Mouse (Mus musculus) midbrain, embryonic 11.5 days (tissue): ENCODE results near the gene 2210016L21Rik. TPM values are rescaled to one million over a fixed set of nuclear protein-coding genes. Genes with fewer than 3 reads are reported as not detected.
A peak's percentile ranks its signal among the peaks of the same experiment; 100 is the strongest.

Experiments used
- ATAC-seq: fragments of 200-750 bp; cut with Nextera tagmentation; 2 replicates; pipeline ENCODE4 v1.8.0; 2017; ENCODE audit warnings: moderate TSS enrichment, moderate library complexity; ENCODE audit not compliant: low FRiP score
- DNase-seq: peaks from one replicate; pipeline ENCODE4 v3.0.0; 2015; ENCODE audit warnings: low spot score; ENCODE audit errors: missing footprints
- H3K27ac ChIP-seq: fragments of 300-500 bp; sonication (generic); 2 replicates; pipeline ENCODE4 v1.5.1; 2014; ENCODE audit warnings: low read depth, low read length
- H3K27me3 ChIP-seq: fragments of 300-500 bp; sonication (generic); 2 replicates; pipeline ENCODE4 v1.6.1; 2014; ENCODE audit warnings: mild to moderate bottlenecking, low read length, moderate library complexity, mixed read lengths; ENCODE audit not compliant: control insufficient read depth, insufficient read depth
- H3K36me3 ChIP-seq: fragments of 300-500 bp; sonication (generic); 2 replicates; pipeline ENCODE4 v1.6.1; 2014; ENCODE audit warnings: mild to moderate bottlenecking, low read length, moderate library complexity, mixed read lengths; ENCODE audit not compliant: control insufficient read depth, insufficient read depth
- H3K4me1 ChIP-seq: fragments of 300-500 bp; sonication (generic); 2 replicates; pipeline ENCODE4 v1.6.1; 2014; ENCODE audit warnings: low read length; ENCODE audit not compliant: control insufficient read depth, insufficient read depth
- H3K4me2 ChIP-seq: fragments of 300-500 bp; sonication (generic); 2 replicates; pipeline ENCODE4 v1.6.1; 2014; ENCODE audit warnings: mild to moderate bottlenecking, moderate library complexity
- H3K4me3 ChIP-seq: fragments of 300-500 bp; sonication (generic); 2 replicates; pipeline ENCODE4 v1.5.1; 2014; ENCODE audit warnings: low read depth, low read length
- H3K9ac ChIP-seq: fragments of 300-500 bp; sonication (generic); 2 replicates; pipeline ENCODE4 v1.6.1; 2014; ENCODE audit warnings: low read length
- H3K9me3 ChIP-seq: fragments of 300-500 bp; sonication (generic); 2 replicates; pipeline ENCODE4 v1.6.1; 2016; ENCODE audit warnings: low read length; ENCODE audit not compliant: control insufficient read depth
- WGBS: fragments of 180-500 bp; shearing (Covaris S2); extraction: QIAGEN DNeasy Blood & Tissue Kit; methylation state at CpG from one replicate; pipeline ENCODE4 v1.1.7; 2014; 5-methylcytosine and 5-hydroxymethylcytosine counted together
- polyA plus RNA-seq: library from polyadenylated mRNA; unstranded; fragments of >200 nt; fragmentation: Nextera tagmentation; extraction: Ambion mirVana; gene quantifications from 2 replicates; pipeline ENCODE4 v1.2.1, GENCODE M21; 2014

2210016L21Rik gene
- polyA plus RNA-seq, 1 experiment from 2014 or later: 43.5 TPM

DNA sequence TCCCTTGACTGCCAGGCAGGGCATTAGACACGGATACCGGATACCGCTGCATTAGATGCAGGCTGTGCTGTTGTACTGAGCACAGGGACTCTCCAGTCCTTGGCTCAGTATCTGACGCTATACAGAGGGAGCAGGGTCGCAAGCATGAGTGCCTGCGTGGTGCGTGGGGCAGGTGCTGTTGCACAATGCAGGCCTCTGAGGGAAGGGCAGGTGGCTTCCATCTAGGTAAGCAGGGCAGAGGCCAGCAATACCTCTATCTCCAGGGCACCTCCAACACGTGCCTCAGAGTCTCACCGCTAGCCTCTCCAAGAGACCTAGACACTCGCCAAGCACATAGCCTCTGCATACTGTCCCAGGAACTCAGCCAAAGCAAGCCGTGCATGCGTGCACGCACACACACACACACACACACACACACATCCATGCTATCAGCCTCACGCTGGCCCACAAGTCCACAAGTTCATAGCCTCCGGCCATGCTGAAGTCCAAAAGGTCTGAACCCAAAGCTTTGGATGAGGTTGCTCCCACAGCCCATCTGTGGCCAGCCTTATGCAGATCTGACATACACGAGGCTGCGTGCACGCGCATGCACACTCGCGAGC, 9.4 kb downstream of the 2210016L21Rik start:
- H3K4me2 ChIP-seq: no peak overlapping the region
- no peaks in the 10 kb centered on the region for H3K9me3 ChIP-seq
- H3K27ac ChIP-seq: no peak overlapping the region
- H3K4me3 ChIP-seq: no peak overlapping the region
- H3K27me3 ChIP-seq: no peaks in the 10 kb centered on the region
- H3K36me3 ChIP-seq: peaks cover 17% of the 10 kb centered on the region
- WGBS: 88% methylated on average over 21 of the region's 21 CpGs
- DNase-seq (peak; percentile 67), ATAC-seq (no peak)
- no peak overlapping the region for H3K9ac ChIP-seq
- no peaks in the 10 kb centered on the region for H3K4me1 ChIP-seq

- Histone ChIP-seq H3K4me2 (no peak overlapping the region), H3K27me3 (no peaks in the 10 kb centered on the region), H3K4me3 (no peak overlapping the region), H3K9ac (no peak overlapping the region), H3K9me3 (no peaks in the 10 kb centered on the region), H3K36me3 (0 out of 2 replicates have a peak, but pooled peaks cover 3% of the 10 kb centered on the region), H3K27ac (no peak overlapping the region), H3K4me1 (no peaks in the 10 kb centered on the region)
- ATAC-seq (no peak), DNase-seq (peak; percentile 47)
- WGBS: 89% methylated on average over 14 of the region's 14 CpGs
These were observed 11.4 kb downstream of the 2210016L21Rik start for GRCm38 (mm10) chr5:114953326-114953725.

DNA sequence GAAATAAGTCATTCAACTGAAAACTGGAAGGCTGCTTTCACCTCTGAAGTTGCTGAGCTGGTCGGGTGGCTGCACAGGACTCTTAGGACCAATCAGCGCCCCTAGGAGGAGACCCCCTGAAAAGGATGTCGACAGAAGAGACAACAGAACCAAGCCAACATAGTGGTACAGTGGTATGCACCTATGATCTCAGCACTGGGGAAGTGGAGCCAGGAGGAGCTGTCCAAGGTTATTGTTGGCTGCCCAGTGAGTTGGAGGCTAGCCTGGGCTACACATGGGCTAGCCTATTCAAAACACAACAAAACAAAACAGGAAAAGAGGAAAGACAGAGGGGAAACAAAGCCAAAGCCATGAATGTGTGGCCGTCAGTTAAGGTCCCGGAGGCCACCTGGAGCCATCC, 16.1 kb downstream of the 2210016L21Rik start:
- no peaks in the 10 kb centered on the region for H3K27me3 ChIP-seq
- H3K9ac ChIP-seq: no peak overlapping the region
- WGBS: 85% methylated on average over 5 of the region's 5 CpGs
- H3K4me3 ChIP-seq: no peak overlapping the region
- H3K9me3 ChIP-seq: no peaks in the 10 kb centered on the region
- peak; percentile 72 for DNase-seq
- no peak overlapping the region for H3K4me2 ChIP-seq
- H3K27ac ChIP-seq: no peak overlapping the region
- H3K36me3 ChIP-seq: no peaks in the 10 kb centered on the region
- H3K4me1 ChIP-seq: no peaks in the 10 kb centered on the region
- no peak for ATAC-seq

DNA sequence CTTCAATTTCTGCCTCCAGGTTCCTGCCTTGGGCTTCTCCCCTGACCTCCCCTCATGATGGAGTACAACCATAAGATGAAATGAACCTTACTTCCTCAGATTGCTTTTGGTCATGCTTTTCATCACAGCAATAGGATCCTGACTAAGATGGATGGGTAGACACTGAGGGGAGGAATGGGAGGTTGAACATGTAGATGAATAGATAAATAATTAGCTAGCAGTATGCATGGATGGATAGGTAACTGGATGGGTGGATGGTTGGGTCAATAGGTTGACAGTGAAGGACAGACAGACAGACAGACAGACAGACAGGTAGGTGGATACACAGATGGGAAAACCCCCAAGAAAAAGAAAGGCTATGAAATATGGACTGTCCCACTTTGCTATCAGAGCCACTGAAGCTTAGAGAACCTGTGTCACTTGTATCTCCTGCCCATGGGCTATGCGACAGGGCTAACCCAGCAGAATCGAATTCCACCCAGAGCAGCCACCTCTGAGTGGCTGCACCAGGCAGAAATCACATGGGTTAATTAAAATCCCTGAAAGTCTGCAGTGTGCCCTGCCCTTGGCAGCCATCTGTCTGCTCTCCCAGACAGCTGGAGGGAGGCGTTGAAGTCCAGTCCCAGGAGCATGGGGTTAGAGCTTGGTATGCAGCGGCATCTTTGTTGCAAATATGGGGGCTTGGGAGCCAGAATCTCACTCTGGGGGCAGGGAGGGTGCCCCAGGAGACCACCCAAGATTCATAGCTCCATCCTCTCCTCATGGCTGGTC, 19.8 kb downstream of the 2210016L21Rik start:
- ATAC-seq (no peak), DNase-seq (no peak)
- Histone ChIP-seq H3K27ac (no peak overlapping the region), H3K4me3 (no peak overlapping the region), H3K9me3 (no peaks in the 10 kb centered on the region), H3K4me2 (no peak overlapping the region), H3K27me3 (no peaks in the 10 kb centered on the region), H3K4me1 (no peaks in the 10 kb centered on the region), H3K9ac (no peak overlapping the region), H3K36me3 (no peaks in the 10 kb centered on the region)
- WGBS: 71% methylated on average over 4 of the region's 4 CpGs

DNA sequence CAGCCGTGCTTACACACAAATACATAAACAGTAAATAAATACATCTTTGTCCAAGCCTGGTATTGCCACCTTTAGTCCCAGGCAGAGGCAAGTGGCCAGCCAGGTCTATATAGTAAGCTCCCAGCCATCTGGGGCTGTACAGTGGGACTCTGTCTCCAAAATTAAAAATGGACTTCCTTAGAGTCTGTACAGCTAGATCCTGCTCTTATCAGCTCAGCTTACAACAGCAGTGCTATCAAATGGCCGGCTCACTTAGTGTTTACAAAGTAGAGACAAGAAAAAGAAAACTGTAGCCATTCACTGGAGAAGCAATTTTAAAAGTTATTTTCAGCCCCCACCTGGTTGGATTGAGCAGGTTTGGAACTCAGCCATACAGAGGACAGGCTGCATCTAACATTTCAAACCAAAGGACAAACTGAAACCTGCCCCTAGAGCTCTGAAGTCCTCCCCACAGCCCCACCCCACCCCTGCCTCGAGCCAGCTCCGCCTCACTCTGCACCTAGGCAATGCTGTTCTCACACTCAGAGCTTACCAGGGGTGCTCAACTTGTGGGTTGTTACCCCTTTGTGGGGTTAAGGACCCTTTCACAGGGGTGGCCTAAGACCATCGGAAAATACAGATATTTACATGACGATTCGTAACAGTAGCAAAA, 22.5 kb downstream of the 2210016L21Rik start:
- H3K4me2 ChIP-seq: no peak overlapping the region
- H3K4me3 ChIP-seq: no peak overlapping the region
- H3K4me1 ChIP-seq: no peaks in the 10 kb centered on the region
- H3K9ac ChIP-seq: no peak overlapping the region
- DNase-seq (no peak), ATAC-seq (no peak)
- H3K27ac ChIP-seq: no peak overlapping the region
- H3K36me3 ChIP-seq: no peaks in the 10 kb centered on the region
- H3K27me3 ChIP-seq: no peaks in the 10 kb centered on the region
- 71% methylated on average over 7 of the region's 7 CpGs for WGBS
- H3K9me3 ChIP-seq: no peaks in the 10 kb centered on the region

DNA sequence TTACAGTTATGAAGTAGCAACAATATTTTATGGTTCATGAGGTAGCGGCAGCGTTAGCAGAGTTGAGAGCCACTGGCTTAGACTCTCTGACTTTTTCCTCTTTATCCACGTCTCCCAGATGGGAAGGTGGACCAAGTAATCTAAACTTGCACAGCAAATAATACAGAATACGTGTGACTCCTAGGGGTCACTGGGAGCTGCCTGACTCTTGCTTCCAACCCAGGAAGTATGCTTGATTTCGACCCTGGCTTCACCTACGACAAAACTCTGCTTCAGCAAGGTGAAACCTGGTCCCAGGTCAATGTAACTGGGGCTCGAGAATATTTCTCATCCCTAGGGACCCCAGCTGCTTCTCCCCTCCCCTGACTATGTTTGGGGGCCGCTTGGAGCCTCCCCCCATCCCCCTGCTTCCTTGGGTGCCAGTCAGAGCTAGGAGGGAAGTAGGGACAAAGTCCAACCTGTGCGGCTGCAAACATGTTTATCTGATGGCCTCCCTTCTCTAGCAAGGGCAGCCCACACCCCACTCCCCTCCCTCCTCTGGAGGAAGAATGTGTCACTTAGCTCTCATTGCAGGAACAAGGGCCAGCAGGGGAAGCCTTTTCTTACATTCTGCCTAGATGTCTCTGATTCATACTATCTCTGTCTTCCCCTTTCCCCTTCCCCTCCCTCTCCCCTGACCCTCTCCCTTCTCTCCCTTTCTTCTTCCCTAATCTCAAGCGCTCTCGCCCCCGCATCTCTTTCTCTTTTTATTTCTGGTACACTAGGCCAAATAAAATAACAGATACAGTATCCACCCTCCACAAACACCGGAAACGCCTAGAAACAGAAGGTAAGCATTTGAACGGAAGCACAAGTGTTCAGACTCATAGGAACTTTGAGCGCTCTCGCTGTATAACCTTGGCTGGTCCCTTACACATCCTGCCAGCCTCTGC, 23.3 kb downstream of the 2210016L21Rik start:
- ATAC-seq: no peak
- Histone ChIP-seq H3K9ac (no peak overlapping the region), H3K4me1 (no peaks in the 10 kb centered on the region), H3K36me3 (no peaks in the 10 kb centered on the region), H3K4me3 (no peak overlapping the region), H3K27ac (no peak overlapping the region), H3K9me3 (no peaks in the 10 kb centered on the region), H3K4me2 (no peak overlapping the region), H3K27me3 (no peaks in the 10 kb centered on the region)
- no peak for DNase-seq
- WGBS: 72% methylated on average over 17 of the region's 17 CpGs

- ATAC-seq (no peak), DNase-seq (no peak)
- 41% methylated on average over 14 of the region's 14 CpGs for WGBS
These were observed 25.7 kb downstream of the 2210016L21Rik start for GRCm38 (mm10) chr5:114967523-114968268.

GRCm38 (mm10) chr5:114968651-114969050, 26.7 kb downstream of the 2210016L21Rik start:
- ATAC-seq (no peak), DNase-seq (no peak)
- H3K4me2 ChIP-seq: no peak overlapping the region
- WGBS: 26% methylated on average over 7 of the region's 7 CpGs
- H3K9ac ChIP-seq: no peak overlapping the region
- H3K9me3 ChIP-seq: no peaks in the 10 kb centered on the region
- H3K36me3 ChIP-seq: no peaks in the 10 kb centered on the region
- H3K4me3 ChIP-seq: no peak overlapping the region
- H3K4me1 ChIP-seq: no peaks in the 10 kb centered on the region
- H3K27me3 ChIP-seq: no peaks in the 10 kb centered on the region
- H3K27ac ChIP-seq: no peak overlapping the region

More at GRCm38 (mm10) chr5:114967523-114968268, 25.7 kb downstream of the 2210016L21Rik start:
- H3K4me1 ChIP-seq: no peaks in the 10 kb centered on the region
- H3K4me2 ChIP-seq: no peak overlapping the region
- H3K9ac ChIP-seq: no peak overlapping the region
- no peak overlapping the region for H3K27ac ChIP-seq
- H3K27me3 ChIP-seq: no peaks in the 10 kb centered on the region
- no peaks in the 10 kb centered on the region for H3K9me3 ChIP-seq
- no peaks in the 10 kb centered on the region for H3K36me3 ChIP-seq
- no peak overlapping the region for H3K4me3 ChIP-seq
